Mouse (Mus musculus) embryonic fibroblast, embryonic 13.5 days (primary cell): ENCODE measurements around the gene Itgae.

Experiments used
- CTCF ChIP-seq: IDR thresholded peaks from 2 replicates; pipeline ENCODE4 v1.5.1; 2011; ENCODE audit warnings: mild to moderate bottlenecking, control low read depth, low read length, moderate library complexity, borderline replicate concordance; ENCODE audit not compliant: insufficient read depth
- POLR2A ChIP-seq: IDR thresholded peaks from 2 replicates; pipeline ENCODE4 v1.6.1; 2011; ENCODE audit warnings: low read depth, mild to moderate bottlenecking, control low read depth, low read length, moderate library complexity

- TF ChIP-seq CTCF = no peak
- TF ChIP-seq POLR2A = no peak
Measured at GRCm38 (mm10) chr11:73099976-73100750, 9.8 kb downstream of the Itgae start.
